Mouse (Mus musculus) stomach, postnatal 0 days (tissue): Measurements from ENCODE around the gene Foxp1.

Experiments
- CTCF ChIP-seq: IDR thresholded peaks from 2 replicates; pipeline ENCODE4 v1.5.1; 2016; ENCODE audit warnings: antibody characterized with exemption, low read depth, mild to moderate bottlenecking, moderate library complexity
- EP300 ChIP-seq: optimal IDR thresholded peaks from 2 replicates; pipeline ENCODE3; 2016; ENCODE audit warnings: antibody characterized with exemption

DNA sequence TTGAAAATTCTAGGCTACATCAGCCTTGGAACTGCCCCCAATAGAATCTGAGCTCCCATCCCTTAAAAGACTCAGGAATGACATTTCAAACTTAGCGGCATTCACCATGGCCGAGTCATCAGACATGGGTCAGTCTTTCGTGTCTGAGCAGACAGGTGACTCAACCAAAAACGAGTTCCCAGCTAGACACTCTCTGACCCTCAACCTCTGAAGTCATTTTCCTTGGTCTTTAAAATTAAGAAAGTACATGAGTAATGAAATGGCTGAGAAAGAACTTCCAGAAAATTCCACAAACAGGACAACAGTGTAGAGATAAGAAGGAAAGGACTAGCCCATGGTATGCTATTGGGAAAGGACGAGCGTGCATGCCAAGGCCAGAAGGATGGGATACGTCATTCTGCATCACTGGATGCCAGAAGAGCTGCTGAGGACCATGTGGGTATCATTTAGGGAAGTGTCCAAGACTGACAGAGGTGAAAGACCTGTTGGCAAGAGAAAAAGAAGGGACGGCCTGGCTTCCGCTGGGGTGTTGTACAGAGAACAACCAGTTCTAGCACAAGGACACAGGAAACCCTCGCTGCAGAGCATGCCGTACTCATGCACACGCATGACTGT is 75.6 kb downstream of the Foxp1 start:
- no peak for TF ChIP-seq CTCF
- TF ChIP-seq EP300, result no peak
